Comparison of ENCODE assay signal across 24 mouse cellular contexts in genomic region chr15:85446652-85447051, GRCm38 (mm10). TPM values are rescaled to one million over a fixed set of nuclear protein-coding genes. Genes with fewer than 3 reads are reported as not detected.
"Had no signal": no experiment of that assay in that cellular context is flagged by ENCODE, and none has a peak within 500 bp of the region (broad histone marks: within the 10 kb centered on the region; RNA-seq: fewer than 3 reads in every experiment).

No protein-coding gene starts in this region.

- H3K9ac ChIP-seq: neural tube, embryonic 13.5 days; neural tube, embryonic 15.5 days; stomach, embryonic 15.5 days had no signal

- H3K4me3 ChIP-seq: neural tube, embryonic 13.5 days; neural tube, embryonic 15.5 days; stomach, embryonic 15.5 days had no signal

- H3K27me3 ChIP-seq: neural tube, embryonic 13.5 days; neural tube, embryonic 15.5 days; stomach, embryonic 15.5 days had no signal

- H3K27ac ChIP-seq: neural tube, embryonic 13.5 days; neural tube, embryonic 15.5 days; stomach, embryonic 15.5 days; stomach, postnatal 0 days had no signal

- DNase-seq: retina, postnatal 1 day; right cerebral cortex, adult 18-20 months; right cerebral cortex, postnatal 14 days; right cerebral cortex, postnatal 25 days; right cerebral cortex, postnatal 4 days; spleen, adult 18-20 months; thymus, adult 18-20 months; thymus, adult 2 months; thymus, postnatal 14 days; thymus, postnatal 25 days; thymus, postnatal 36 days; thymus, postnatal 4 days had no signal

- H3K4me1 ChIP-seq: neural tube, embryonic 13.5 days; neural tube, embryonic 15.5 days; stomach, embryonic 15.5 days had no signal

RNA-seq across cellular contexts. Expression of gene 7530416G11Rik, which starts 56.4 kb away (rescaled TPM):
- total RNA-seq: neutrophil, adult 5-6 weeks had no signal
- polyA plus RNA-seq: neural tube, embryonic 13.5 days; neural tube, embryonic 14.5 days; neural tube, embryonic 15.5 days; small intestine, adult 2 months; spleen, adult 2 months; stomach, embryonic 14.5 days; stomach, embryonic 15.5 days; stomach, embryonic 16.5 days; stomach, postnatal 0 days; thymus, adult 2 months; thymus, postnatal 0 days; urinary bladder, adult 2 months had no signal
